Mouse (Mus musculus): ENCODE data around the gene Htt.

- TF ChIP-seq CTCF (IDR thresholded peaks at IDR 0.05) (no peak), EP300 (IDR thresholded peaks at IDR 0.05) (no peak)
Measured at GRCm38 (mm10) chr5:34950486-34951160, 189.1 kb downstream of the Htt start.

Measured in lung, postnatal 0 days (tissue).